Mouse (Mus musculus) testis, adult 2 months (tissue): ENCODE measurements around the gene Frmd6. TPM values are rescaled to one million over a fixed set of nuclear protein-coding genes. Genes with fewer than 3 reads are reported as not detected.
A peak's percentile ranks its signal among the peaks of the same experiment; 100 is the strongest.

Source experiments
- H3K27ac ChIP-seq: fragments of 200-500 bp; 2 replicates; pipeline ENCODE4 v1.5.1; 2012; ENCODE audit warnings: low read depth, low read length; ENCODE audit not compliant: control insufficient read depth, insufficient read depth
- H3K27me3 ChIP-seq: fragments of 200-500 bp; 2 replicates; pipeline ENCODE4 v1.6.1; 2012; ENCODE audit warnings: mild to moderate bottlenecking, low read length, moderate library complexity; ENCODE audit not compliant: control insufficient read depth, insufficient read depth
- H3K36me3 ChIP-seq: fragments of 200-500 bp; 2 replicates; pipeline ENCODE4 v1.6.1; 2012; ENCODE audit warnings: mild to moderate bottlenecking, low read length; ENCODE audit not compliant: control insufficient read depth, insufficient read depth
- H3K4me1 ChIP-seq: fragments of 200-500 bp; 2 replicates; pipeline ENCODE4 v1.6.1; 2012; ENCODE audit warnings: low read length; ENCODE audit not compliant: control insufficient read depth, insufficient read depth
- H3K4me3 ChIP-seq: fragments of 200-500 bp; 2 replicates; pipeline ENCODE4 v1.5.1; 2012; ENCODE audit warnings: low read depth, mild to moderate bottlenecking, low read length, moderate library complexity, mixed read lengths; ENCODE audit not compliant: control insufficient read depth
- CTCF ChIP-seq: fragments of 200-500 bp; IDR thresholded peaks from 2 replicates; pipeline ENCODE4 v1.5.1; 2012; ENCODE audit warnings: low read depth, mild to moderate bottlenecking, inconsistent platforms, low read length, moderate library complexity; ENCODE audit not compliant: control insufficient read depth, insufficient read depth, insufficient replicate concordance
- POLR2A ChIP-seq: fragments of 200-500 bp; IDR thresholded peaks from 2 replicates; pipeline ENCODE4 v1.6.1; 2012; ENCODE audit warnings: low read depth, mild to moderate bottlenecking, inconsistent platforms, low read length, moderate library complexity; ENCODE audit not compliant: control insufficient read depth
- polyA plus RNA-seq: library from polyadenylated mRNA; depleted of rRNA; stranded (reverse); fragments of >200 nt; gene quantifications from 2 replicates; pipeline ENCODE4 v1.2.3, GENCODE M21; 2012

Frmd6 gene
- polyA plus RNA-seq, 1 experiment = 5.3 TPM

DNA sequence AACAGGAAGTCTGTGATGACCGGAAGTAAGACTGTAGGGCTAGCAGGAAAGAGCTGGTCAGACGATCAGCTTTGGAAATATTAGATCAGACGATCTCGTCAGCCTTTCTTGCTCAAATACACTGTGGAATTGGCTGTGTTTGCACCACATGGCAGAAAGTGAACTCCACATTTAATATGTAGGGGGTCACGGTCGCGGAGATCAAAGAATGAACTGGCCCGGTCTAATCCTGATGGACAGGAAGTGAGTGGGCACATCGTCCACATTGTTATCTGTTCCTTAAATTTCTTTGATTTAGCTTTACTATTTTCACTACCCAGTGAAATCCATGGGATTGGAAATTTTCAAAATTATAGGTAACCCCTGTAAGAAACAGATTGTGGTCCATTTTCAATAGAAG lies 42.3 kb upstream of the Frmd6 start:
- Histone ChIP-seq H3K36me3 (no peaks in the 10 kb centered on the region), H3K4me1 (peaks cover 4% of the 10 kb centered on the region; the same call in 1 of the 2 replicates), H3K4me3 (peak overlapping the region; percentile 18; the same call in 1 of the 2 replicates), H3K27me3 (no peaks in the 10 kb centered on the region; the same call in 1 of the 2 replicates), H3K27ac (no peak overlapping the region)
- TF ChIP-seq CTCF = no peak
- TF ChIP-seq POLR2A = no peak

GRCm38 (mm10) chr12:70783475-70784239 lies 41.7 kb upstream of the Frmd6 start:
- TF ChIP-seq POLR2A (no peak), CTCF (no peak)
- Histone ChIP-seq H3K4me1 (peaks cover 4% of the 10 kb centered on the region; the same call in 1 of the 2 replicates), H3K27ac (no peak overlapping the region), H3K36me3 (no peaks in the 10 kb centered on the region), H3K4me3 (no peak overlapping the region; the same call in 1 of the 2 replicates), H3K27me3 (no peaks in the 10 kb centered on the region; the same call in 1 of the 2 replicates)

DNA sequence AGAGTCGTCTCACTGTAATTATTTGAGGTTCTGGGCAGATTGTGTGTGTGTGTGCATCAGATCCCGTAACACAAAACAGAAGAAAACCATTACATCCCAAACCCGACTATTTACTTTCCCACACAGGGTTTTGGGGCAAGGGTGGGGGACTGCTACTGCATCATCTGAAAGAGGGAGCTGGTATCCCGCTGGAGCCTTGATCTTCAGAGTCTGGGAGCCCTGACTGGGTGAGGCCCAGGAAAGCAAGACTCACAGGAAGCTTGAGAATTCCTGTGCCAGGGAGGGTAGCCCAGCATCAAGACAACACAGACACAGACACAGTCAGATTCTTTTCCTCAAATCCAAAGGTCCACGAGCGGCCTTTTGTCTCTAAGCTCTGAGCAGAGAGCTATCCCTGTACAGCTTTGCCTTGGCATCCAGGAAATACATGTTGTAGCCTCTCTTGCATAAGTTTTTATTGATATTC lies 41.0 kb upstream of the Frmd6 start:
- Histone ChIP-seq H3K27ac (no peak overlapping the region), H3K4me1 (peaks cover 4% of the 10 kb centered on the region; the same call in 1 of the 2 replicates)

DNA sequence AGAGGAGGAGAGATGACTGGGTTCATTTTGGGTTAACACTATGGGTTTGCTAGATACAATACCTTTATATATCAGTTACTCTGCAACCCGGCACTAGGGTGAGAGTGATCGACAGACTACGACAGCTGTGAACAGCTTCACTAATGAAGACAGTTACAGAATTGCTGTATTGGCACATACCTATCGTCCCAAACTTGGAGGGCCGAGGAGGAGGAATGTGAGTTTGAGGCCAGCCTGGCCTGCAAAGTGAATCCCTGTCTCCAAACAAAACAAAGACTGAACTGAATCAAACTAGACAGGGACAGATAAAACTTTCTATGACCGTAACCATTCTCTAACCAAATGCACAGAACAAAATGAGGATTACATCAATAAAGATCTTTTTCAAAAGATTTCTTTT lies 36.0 kb upstream of the Frmd6 start:
- H3K27me3 ChIP-seq = no peaks in the 10 kb centered on the region
- no peaks in the 10 kb centered on the region for H3K4me1 ChIP-seq
- TF ChIP-seq CTCF = no peak
- TF ChIP-seq POLR2A = no peak
- no peaks in the 10 kb centered on the region for H3K36me3 ChIP-seq
- H3K4me3 ChIP-seq = no peak overlapping the region
- H3K27ac ChIP-seq = no peak overlapping the region

More for the DNA sequence above, 41.0 kb upstream of the Frmd6 start:
- no peak overlapping the region for H3K4me3 ChIP-seq
- no peak for TF ChIP-seq CTCF
- TF ChIP-seq POLR2A = no peak
- H3K27me3 ChIP-seq = no peaks in the 10 kb centered on the region; the same call in 1 of the 2 replicates
- no peaks in the 10 kb centered on the region for H3K36me3 ChIP-seq

DNA sequence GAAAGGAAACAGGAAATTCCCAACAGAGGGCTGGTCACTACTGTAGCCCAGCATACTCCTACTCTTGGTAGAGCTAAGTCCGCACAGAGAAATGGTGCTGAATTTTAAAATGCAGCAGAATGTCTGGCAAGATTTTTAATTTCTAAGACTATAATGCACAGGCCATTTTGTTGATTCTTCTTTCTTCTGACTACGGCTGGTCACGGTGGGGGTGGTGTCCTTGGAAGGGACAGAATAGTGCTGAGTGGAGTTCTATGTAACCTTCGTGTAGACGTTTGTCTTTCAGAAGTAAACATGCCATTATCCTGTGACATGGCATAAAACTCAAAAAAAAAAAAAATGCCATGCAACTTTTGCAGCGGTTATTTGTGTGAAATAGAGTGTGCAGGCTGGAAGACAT lies 32.0 kb upstream of the Frmd6 start:
- H3K36me3 ChIP-seq = no peaks in the 10 kb centered on the region
- no peaks in the 10 kb centered on the region; the same call in 1 of the 2 replicates for H3K4me1 ChIP-seq
- no peaks in the 10 kb centered on the region for H3K27me3 ChIP-seq
- no peak overlapping the region for H3K27ac ChIP-seq
- TF ChIP-seq CTCF = no peak
- no peak for TF ChIP-seq POLR2A
- H3K4me3 ChIP-seq = no peak overlapping the region

DNA sequence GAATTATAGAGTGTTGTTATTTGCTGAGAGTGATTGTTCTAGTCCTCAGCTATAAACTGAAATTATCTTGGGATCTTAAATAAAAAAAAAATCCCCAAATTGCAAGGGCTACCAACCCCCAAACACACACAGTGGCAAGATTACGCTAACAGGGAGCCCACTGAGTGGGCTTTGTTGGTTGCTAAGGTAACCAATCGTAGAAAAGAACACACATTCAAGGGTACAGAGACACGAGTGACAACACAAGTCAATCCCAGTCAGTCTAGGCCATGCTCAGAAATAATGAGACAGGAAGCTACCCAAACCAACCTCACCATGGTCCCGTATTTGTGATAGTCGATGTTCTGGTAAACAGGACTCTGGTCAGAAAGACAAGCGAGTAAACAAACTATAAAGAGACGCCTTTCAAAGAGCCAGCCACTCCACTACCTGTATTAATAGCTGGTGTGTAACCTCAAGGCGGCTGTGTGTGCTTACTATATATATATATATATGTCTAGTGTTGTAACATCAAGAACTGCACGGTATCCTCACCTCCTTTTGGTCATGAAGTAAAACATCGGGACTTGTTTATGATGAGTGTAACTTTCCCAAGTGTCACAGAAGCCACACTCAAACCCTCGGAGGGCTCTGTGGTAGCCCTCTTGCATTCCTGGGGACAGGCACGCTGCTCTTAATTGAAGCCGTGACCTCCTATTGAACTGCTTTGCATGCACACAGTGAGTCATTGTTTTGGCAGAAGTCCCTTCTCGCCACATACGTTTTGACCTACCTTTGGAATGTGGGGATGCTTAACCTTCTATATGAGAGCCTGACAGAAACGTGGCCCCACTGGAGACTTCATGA lies 30.5 kb upstream of the Frmd6 start:
- H3K4me3 ChIP-seq = no peak overlapping the region
- no peaks in the 10 kb centered on the region for H3K27me3 ChIP-seq
- peaks cover 5% of the 10 kb centered on the region for H3K4me1 ChIP-seq
- no peaks in the 10 kb centered on the region for H3K36me3 ChIP-seq
- TF ChIP-seq POLR2A (no peak), CTCF (no peak)
- no peak overlapping the region for H3K27ac ChIP-seq

DNA sequence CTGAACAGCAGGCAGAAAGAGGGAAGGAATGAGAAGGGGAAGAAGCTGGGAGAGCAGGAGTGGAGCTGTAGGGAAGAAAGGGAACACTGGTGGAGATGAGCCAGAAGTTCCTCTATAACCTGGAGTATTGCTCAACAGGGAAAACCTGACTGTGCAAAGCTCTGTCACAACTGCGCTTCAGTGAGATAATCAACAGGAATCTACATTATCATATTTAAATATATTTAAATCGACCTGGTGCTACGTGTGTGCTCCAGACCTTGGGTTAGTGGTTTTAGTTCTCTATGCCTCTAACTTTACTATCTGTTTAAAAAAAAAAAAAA lies 30.0 kb upstream of the Frmd6 start:
- no peak for TF ChIP-seq CTCF
- Histone ChIP-seq H3K27me3 (no peaks in the 10 kb centered on the region), H3K36me3 (no peaks in the 10 kb centered on the region), H3K4me3 (no peak overlapping the region), H3K4me1 (peaks cover 5% of the 10 kb centered on the region), H3K27ac (no peak overlapping the region)
